Mouse (Mus musculus) T-helper 17 cell (primary cell): ENCODE results near the gene Kcnip4.

Source experiments
- in situ Hi-C, 2 experiments: fragments of 300-600 bp; cut with MboI, MseI; formaldehyde crosslinking; loops; 1 replicate in 1 of 2; 2 replicates in 1 of 2; pipeline ENCODE4 v1.15.1; 2025; ENCODE audit warnings: high pct_unique_total_duplicates in 2 of 2

The Kcnip4 gene

GRCm38 (mm10) chr5:48419741-48420140, 1105.0 kb downstream of the Kcnip4 start:
- in situ Hi-C loops: no loop called here

GRCm38 (mm10) chr5:48412261-48412660, 1112.4 kb downstream of the Kcnip4 start:
- in situ Hi-C loops: no loop called here

- in situ Hi-C loops: no loop called here
Observed at GRCm38 (mm10) chr5:48411462-48411861, 1113.2 kb downstream of the Kcnip4 start.

- in situ Hi-C loops: no loop called here
Observed at GRCm38 (mm10) chr5:48410348-48410747, 1114.4 kb downstream of the Kcnip4 start.

- in situ Hi-C loops: no loop called here
Observed at GRCm38 (mm10) chr5:48408276-48408675, 1116.4 kb downstream of the Kcnip4 start.

GRCm38 (mm10) chr5:48402497-48402896, 1122.2 kb downstream of the Kcnip4 start:
- in situ Hi-C loops: no loop called here

- in situ Hi-C loops: no loop called here
Observed at GRCm38 (mm10) chr5:48371890-48372766, 1152.6 kb downstream of the Kcnip4 start.

GRCm38 (mm10) chr5:48349309-48349708, 1175.4 kb downstream of the Kcnip4 start:
- in situ Hi-C loops: no loop called here

- in situ Hi-C loops: no loop called here
Observed at GRCm38 (mm10) chr5:48345983-48346648, 1178.6 kb downstream of the Kcnip4 start.

- in situ Hi-C loops: no loop called here
Observed at GRCm38 (mm10) chr5:48345095-48345982, 1179.4 kb downstream of the Kcnip4 start.

GRCm38 (mm10) chr5:48340808-48341433, 1183.8 kb downstream of the Kcnip4 start:
- in situ Hi-C loops: no loop called here
